Mouse (Mus musculus) heart, embryonic 12.5 days (tissue): Measurements from ENCODE around the gene Gmds. TPM values are rescaled to one million over a fixed set of nuclear protein-coding genes. Genes with fewer than 3 reads are reported as not detected.
A peak's percentile ranks its signal among the peaks of the same experiment; 100 is the strongest.

ENCODE experiments used
- ATAC-seq: fragments of 200-750 bp; cut with Nextera tagmentation; 2 replicates; pipeline ENCODE4 v1.8.0; 2017; ENCODE audit warnings: moderate TSS enrichment, moderate library complexity; ENCODE audit not compliant: insufficient number of reproducible peaks, low FRiP score
- H3K27ac ChIP-seq: fragments of 300-500 bp; sonication (generic); 2 replicates; pipeline ENCODE4 v1.5.1; 2016; ENCODE audit warnings: mild to moderate bottlenecking, moderate library complexity; ENCODE audit not compliant: poor library complexity, severe bottlenecking
- H3K27me3 ChIP-seq: fragments of 300-500 bp; sonication (generic); replicated peaks from 2 replicates; pipeline ENCODE4 v1.6.1; 2016; ENCODE audit warnings: mild to moderate bottlenecking, moderate library complexity
- H3K36me3 ChIP-seq: fragments of 300-500 bp; sonication (generic); 2 replicates; pipeline ENCODE4 v1.6.1; 2016; ENCODE audit warnings: mild to moderate bottlenecking, moderate library complexity
- H3K4me1 ChIP-seq: fragments of 300-500 bp; sonication (generic); replicated peaks from 2 replicates; pipeline ENCODE4 v1.6.1; 2016; ENCODE audit warnings: mild to moderate bottlenecking
- H3K4me2 ChIP-seq: fragments of 300-500 bp; sonication (generic); 2 replicates; pipeline ENCODE4 v1.6.1; 2016; ENCODE audit warnings: mild to moderate bottlenecking, moderate library complexity
- H3K4me3 ChIP-seq: fragments of 300-500 bp; sonication (generic); 2 replicates; pipeline ENCODE4 v1.5.1; 2016; ENCODE audit warnings: mild to moderate bottlenecking
- H3K9ac ChIP-seq: fragments of 300-500 bp; sonication (generic); 2 replicates; pipeline ENCODE4 v1.6.1; 2016; ENCODE audit warnings: mild to moderate bottlenecking, moderate library complexity
- H3K9me3 ChIP-seq: fragments of 300-500 bp; sonication (generic); replicated peaks from 2 replicates; pipeline ENCODE4 v1.6.1; 2016; ENCODE audit warnings: mild to moderate bottlenecking, moderate library complexity
- WGBS: fragments of 180-500 bp; shearing (Covaris S2); methylation state at CpG from one replicate; pipeline ENCODE4 v1.1.7; 2016; 5-methylcytosine and 5-hydroxymethylcytosine counted together
- polyA plus RNA-seq: library from polyadenylated mRNA; unstranded; fragments of >200 nt; fragmentation: Nextera tagmentation; extraction: Ambion mirVana; gene quantifications from 2 replicates; pipeline ENCODE4 v1.2.1, GENCODE M21; 2016

Gene Gmds
- polyA plus RNA-seq, 1 experiment from 2014 or later, result 26.9 TPM

DNA sequence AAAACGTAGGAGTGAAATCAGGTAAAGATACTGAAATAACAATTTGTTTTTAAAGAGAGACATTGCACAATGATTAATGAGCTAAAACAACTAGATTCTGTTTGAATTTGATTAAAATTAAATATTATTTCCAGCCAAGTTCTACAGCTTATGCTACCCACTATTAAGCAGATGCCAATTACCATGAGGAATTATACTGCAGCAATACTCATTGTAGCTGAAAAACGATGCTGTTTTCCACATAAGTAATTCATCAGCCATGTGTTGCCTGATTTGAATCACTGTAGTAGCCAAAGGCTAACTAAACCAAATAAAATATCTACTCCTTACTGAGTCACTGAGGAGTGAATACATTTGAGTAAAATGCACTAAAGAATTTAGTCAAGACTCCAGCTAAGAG is 180.3 kb downstream of the Gmds start:
- Histone ChIP-seq H3K4me1 (peaks cover 6% of the 10 kb centered on the region), H3K4me3 (no peak overlapping the region), H3K9ac (no peak overlapping the region), H3K4me2 (no peak overlapping the region), H3K27ac (no peak overlapping the region), H3K36me3 (no peaks in the 10 kb centered on the region), H3K27me3 (no peaks in the 10 kb centered on the region), H3K9me3 (no peaks in the 10 kb centered on the region)
- WGBS, result 76% methylated on average over 2 of the region's 2 CpGs
- ATAC-seq, result no peak

DNA sequence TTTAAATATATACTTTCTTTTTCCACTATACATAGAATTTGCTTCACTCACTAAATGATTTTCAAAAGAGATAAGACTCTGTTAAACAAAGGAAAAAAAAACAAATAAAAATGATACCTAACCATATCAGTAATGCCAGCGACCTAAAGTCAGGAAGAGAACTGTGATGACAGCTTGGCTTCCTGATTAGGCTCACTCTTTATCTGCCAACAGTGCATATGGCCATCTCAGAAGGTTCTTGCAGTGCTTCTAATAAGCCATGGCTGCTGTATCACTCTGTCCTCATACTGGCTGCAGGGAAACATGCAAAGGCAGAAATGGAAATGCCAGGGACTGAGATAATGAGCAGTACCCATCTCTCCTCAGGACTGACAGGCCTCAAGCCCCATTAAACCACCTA is 192.6 kb downstream of the Gmds start:
- Histone ChIP-seq H3K4me2 (no peak overlapping the region), H3K4me3 (no peak overlapping the region), H3K36me3 (no peaks in the 10 kb centered on the region), H3K27me3 (no peaks in the 10 kb centered on the region), H3K27ac (no peak overlapping the region), H3K4me1 (peaks cover 6% of the 10 kb centered on the region), H3K9ac (no peak overlapping the region), H3K9me3 (no peaks in the 10 kb centered on the region)
- ATAC-seq, result peak; percentile 45; the same call in 1 of the 2 replicates
- 12% methylated on average over 1 of the region's 1 CpGs for WGBS

DNA sequence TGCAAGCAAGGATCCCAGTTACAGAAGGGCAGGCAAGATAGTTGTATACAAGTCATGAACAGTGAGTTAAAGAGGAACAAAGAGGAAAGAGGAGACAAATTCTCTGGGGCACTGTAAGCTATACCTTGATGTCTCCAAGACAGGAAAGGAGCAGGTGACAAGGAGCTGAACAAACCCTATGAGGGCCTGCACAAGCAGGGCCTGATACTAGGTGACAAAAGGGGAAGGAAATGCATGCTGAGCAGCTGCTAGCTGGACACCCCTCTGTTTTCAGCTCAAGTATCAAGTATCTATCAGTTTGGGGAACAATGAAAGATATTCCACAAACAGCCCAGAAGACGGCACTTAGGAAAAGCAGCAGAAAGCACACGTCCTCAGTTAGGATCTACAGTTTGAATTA is 193.4 kb downstream of the Gmds start:
- WGBS, result 37% methylated on average over 2 of the region's 2 CpGs
- ATAC-seq, result no peak
- H3K4me3 ChIP-seq, result no peak overlapping the region
- H3K4me1 ChIP-seq, result peaks cover 6% of the 10 kb centered on the region
- no peak overlapping the region for H3K27ac ChIP-seq
- no peaks in the 10 kb centered on the region for H3K27me3 ChIP-seq
- H3K4me2 ChIP-seq, result no peak overlapping the region
- no peak overlapping the region for H3K9ac ChIP-seq
- no peaks in the 10 kb centered on the region for H3K36me3 ChIP-seq
- H3K9me3 ChIP-seq, result no peaks in the 10 kb centered on the region

DNA sequence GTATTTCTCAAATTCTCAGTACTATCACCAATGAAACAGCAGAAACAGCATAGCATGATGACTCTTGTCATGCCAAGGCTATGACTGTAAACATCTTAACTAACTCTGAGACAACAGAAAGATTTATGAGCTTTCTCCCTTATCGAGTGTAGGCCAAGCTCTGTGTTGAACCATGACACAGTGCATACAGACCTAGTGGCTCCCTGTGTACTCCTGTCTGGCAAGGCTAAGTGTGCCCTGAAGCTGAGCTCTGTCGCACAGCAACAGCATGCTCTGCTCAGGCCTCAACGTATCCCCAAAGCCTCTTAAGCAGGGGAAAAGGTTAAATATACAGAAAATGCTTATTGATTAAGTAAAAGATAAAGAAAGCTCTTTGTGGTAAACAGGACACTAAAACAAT is 194.9 kb downstream of the Gmds start:
- 68% methylated on average over 3 of the region's 3 CpGs for WGBS
- Histone ChIP-seq H3K4me1 (peaks cover 6% of the 10 kb centered on the region), H3K27ac (no peak overlapping the region), H3K9me3 (no peaks in the 10 kb centered on the region), H3K36me3 (no peaks in the 10 kb centered on the region), H3K27me3 (no peaks in the 10 kb centered on the region), H3K4me3 (no peak overlapping the region), H3K9ac (no peak overlapping the region), H3K4me2 (no peak overlapping the region)
- ATAC-seq, result no peak

DNA sequence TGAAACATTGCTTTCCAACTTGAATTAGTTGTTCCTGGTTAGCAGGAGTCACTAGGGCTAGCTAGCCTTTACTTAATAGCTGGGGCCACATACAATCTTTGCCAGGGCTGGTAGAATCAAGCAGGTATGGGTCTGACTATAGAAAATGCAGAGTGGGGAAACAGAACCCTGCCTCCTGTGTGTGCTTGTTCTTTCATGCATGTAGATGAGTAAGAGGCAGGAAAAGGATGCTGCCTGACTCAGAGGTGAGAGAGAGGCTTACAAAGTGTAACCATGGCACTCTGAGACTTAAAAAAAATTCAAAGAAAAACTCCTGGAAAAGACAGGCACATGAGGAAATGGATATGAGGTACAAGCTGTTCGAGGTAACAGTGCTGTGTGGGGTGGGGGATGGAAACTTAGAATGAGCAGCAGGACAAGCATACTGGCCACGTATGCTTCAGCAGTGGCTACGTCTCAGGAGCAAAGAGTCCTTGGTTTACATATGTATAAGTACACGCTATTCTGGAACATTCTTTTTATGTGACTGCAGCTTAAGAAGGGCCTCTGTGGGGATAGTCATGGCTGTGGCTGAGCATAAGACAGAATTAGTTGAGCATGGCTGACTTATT is 203.8 kb downstream of the Gmds start:
- no peak overlapping the region for H3K4me3 ChIP-seq
- no peak for ATAC-seq
- 77% methylated on average over 4 of the region's 4 CpGs for WGBS
- no peak overlapping the region for H3K9ac ChIP-seq
- no peak overlapping the region for H3K4me2 ChIP-seq
- no peaks in the 10 kb centered on the region for H3K9me3 ChIP-seq
- H3K27ac ChIP-seq, result no peak overlapping the region
- H3K36me3 ChIP-seq, result no peaks in the 10 kb centered on the region
- H3K4me1 ChIP-seq, result no peaks in the 10 kb centered on the region
- H3K27me3 ChIP-seq, result no peaks in the 10 kb centered on the region

DNA sequence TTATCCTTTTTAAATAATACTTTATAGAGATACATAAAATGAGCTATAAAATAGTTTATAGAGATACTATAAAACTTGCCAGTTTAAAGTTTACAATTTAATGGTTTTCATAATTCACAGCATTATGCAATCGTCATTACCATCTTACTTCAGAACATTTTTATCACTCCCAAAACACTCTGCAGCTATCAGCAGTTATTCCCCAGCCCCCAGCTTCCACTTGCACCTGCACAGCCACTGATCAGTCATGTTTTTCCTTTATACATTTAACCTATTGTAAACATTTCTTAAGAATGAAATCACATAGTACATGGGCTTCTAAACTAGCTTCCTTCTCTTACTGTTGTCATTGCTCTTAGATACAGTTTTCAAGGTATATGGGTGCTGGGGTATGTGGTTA is 208.6 kb downstream of the Gmds start:
- no peak overlapping the region for H3K4me3 ChIP-seq
- 67% methylated on average over 1 of the region's 1 CpGs for WGBS
- no peak for ATAC-seq
- H3K27ac ChIP-seq, result no peak overlapping the region
- no peaks in the 10 kb centered on the region for H3K36me3 ChIP-seq
- H3K4me2 ChIP-seq, result no peak overlapping the region
- H3K27me3 ChIP-seq, result no peaks in the 10 kb centered on the region
- no peaks in the 10 kb centered on the region for H3K4me1 ChIP-seq
- no peak overlapping the region for H3K9ac ChIP-seq
- no peaks in the 10 kb centered on the region for H3K9me3 ChIP-seq

DNA sequence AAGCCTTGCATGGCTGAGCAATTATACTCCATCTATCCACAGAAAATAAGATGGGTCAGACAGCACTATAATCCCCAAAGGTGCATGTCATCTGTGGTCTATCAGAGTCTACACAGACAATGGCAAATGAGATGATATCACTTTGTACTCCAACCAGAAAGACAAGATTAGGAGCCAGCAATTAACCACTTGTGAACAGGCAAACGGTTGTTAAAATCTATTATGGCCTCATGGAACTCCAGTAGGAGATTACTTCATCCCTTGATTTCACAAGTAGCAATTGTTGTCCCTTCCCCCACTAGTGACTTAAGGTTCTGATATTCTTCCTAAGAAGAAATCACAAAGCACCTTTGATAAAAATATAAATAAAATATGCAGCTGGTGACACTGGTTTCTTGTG is 220.2 kb downstream of the Gmds start:
- ATAC-seq, result no peak
- H3K4me3 ChIP-seq, result no peak overlapping the region
- no peaks in the 10 kb centered on the region for H3K4me1 ChIP-seq
- no peak overlapping the region for H3K9ac ChIP-seq
- H3K27ac ChIP-seq, result no peak overlapping the region
- no peaks in the 10 kb centered on the region for H3K9me3 ChIP-seq
- 48% methylated on average over 1 of the region's 1 CpGs for WGBS
- no peak overlapping the region for H3K4me2 ChIP-seq
- no peaks in the 10 kb centered on the region for H3K27me3 ChIP-seq
- H3K36me3 ChIP-seq, result no peaks in the 10 kb centered on the region

DNA sequence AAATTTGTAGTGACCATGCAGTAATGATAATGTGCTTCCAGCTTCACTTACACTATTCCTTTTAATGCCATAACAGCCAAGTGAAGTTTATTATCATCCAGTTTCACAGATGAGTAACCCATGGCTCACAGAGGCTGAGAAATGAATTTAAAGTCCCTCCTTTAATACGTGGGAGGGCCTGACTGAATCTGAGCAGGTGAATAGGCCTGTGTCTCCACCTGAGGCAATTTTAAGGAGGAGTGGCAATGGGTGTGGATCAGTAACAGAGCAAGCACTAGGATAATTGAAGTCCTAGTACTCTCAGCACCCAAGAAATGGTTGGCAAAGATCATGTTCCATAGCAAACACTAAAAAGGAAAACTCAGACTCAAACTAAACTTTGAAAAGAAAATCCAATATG is 223.1 kb downstream of the Gmds start:
- 72% methylated on average over 1 of the region's 1 CpGs for WGBS
- no peak overlapping the region for H3K9ac ChIP-seq
- no peak for ATAC-seq

DNA sequence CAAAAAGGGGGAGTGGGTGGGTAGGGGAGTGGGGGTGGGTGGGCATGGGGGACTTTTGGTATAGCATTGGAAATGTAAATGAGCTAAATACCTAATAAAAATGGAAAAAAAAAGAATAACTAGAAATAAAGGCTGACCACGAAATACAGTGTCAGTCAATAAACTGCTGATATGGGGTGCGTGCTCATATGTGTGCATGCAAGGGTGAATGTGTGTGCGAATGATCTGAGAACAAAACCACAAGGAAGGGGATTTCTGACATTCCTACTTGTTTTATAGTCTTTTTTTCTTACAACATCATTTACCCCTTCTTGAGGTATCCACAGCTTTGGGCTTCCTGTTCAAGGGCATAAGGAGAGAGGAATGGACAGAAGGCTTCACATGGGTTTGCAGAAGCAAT is 224.7 kb downstream of the Gmds start:
- no peak overlapping the region for H3K9ac ChIP-seq
- no peaks in the 10 kb centered on the region for H3K27me3 ChIP-seq
- H3K4me1 ChIP-seq, result no peaks in the 10 kb centered on the region
- H3K9me3 ChIP-seq, result no peaks in the 10 kb centered on the region
- ATAC-seq, result no peak
- H3K4me3 ChIP-seq, result no peak overlapping the region
- 92% methylated on average over 3 of the region's 3 CpGs for WGBS
- no peak overlapping the region for H3K4me2 ChIP-seq
- H3K36me3 ChIP-seq, result no peaks in the 10 kb centered on the region
- H3K27ac ChIP-seq, result no peak overlapping the region

More for the DNA sequence above, 223.1 kb downstream of the Gmds start:
- H3K27ac ChIP-seq, result no peak overlapping the region
- H3K4me2 ChIP-seq, result no peak overlapping the region
- no peaks in the 10 kb centered on the region for H3K27me3 ChIP-seq
- no peaks in the 10 kb centered on the region for H3K36me3 ChIP-seq
- no peak overlapping the region for H3K4me3 ChIP-seq
- H3K9me3 ChIP-seq, result no peaks in the 10 kb centered on the region
- no peaks in the 10 kb centered on the region for H3K4me1 ChIP-seq

DNA sequence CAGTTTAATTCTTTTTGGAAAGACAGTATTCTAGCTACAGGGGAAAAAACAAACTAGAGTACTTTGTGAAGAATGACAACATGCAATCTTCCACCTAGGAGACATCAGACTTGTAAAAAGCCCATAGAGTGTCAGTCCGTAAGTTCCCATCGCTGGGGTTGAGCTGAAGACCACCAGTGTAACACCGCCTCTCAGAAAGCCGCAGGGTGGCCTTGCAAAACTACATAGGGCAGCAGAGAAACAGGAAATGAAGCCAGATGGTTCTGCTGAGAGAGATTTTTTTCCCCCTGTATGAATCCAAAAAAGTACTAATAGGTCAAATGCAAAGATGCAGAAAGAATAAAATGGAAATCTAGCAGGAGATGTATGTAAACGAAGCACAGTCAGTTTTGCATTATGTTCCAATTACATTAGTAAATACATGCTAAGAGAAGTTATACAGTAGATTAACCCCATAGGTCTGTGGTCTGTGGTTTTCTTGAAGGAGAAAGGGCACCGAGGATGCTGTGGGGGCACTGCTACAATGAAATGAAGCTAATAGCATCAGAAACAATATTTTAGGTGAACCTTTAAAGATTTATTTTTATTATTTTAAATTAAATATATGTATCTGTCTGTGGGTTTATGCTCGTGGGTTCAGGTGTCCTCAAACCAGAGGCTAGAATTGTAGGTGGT is 250.1 kb downstream of the Gmds start:
- H3K4me3 ChIP-seq, result no peak overlapping the region
- no peak overlapping the region for H3K9ac ChIP-seq
- no peaks in the 10 kb centered on the region for H3K27me3 ChIP-seq
- H3K27ac ChIP-seq, result no peak overlapping the region
- no peaks in the 10 kb centered on the region for H3K36me3 ChIP-seq
- no peak for ATAC-seq
- no peak overlapping the region for H3K4me2 ChIP-seq
- H3K4me1 ChIP-seq, result no peaks in the 10 kb centered on the region
- no peaks in the 10 kb centered on the region for H3K9me3 ChIP-seq
- 76% methylated on average over 7 of the region's 7 CpGs for WGBS

DNA sequence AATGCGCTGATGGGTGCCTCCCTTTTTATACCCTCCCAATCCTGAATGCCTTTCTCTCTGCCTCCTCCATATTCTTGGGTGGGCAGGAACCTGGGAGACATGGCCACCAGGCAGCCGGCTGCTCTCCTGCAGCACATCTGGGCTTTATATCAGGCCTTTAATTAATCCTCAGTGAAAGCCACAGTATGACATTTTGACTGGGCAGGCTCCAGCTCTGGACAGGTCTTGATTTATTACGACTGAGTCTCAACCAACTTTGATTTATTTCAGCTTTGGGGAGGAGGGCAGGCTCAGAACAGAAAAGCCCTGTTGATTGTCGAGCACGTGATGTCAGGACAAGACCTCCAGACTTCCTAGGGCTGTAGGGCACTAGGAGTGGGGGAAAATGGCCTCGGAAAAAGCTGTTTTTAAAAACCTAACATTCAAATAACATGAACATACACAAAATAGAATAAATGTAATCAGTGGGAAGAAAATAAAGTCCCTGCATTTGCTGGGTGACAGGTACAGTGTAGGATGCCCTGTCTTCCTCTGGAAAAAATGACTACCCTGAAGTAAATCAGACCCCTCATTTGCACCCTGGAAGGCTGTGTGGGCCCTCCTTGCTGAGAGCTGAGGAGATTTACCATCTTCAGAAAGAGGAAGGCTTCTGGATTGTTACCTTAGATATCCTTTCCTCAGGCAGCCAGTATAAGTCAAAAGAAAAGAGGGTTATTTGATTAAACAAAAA is 257.9 kb downstream of the Gmds start:
- H3K27me3 ChIP-seq, result no peaks in the 10 kb centered on the region
- no peaks in the 10 kb centered on the region for H3K9me3 ChIP-seq
- no peaks in the 10 kb centered on the region for H3K4me1 ChIP-seq
- H3K36me3 ChIP-seq, result no peaks in the 10 kb centered on the region
- H3K9ac ChIP-seq, result no peak overlapping the region
- no peak overlapping the region for H3K4me2 ChIP-seq
- no peak overlapping the region for H3K4me3 ChIP-seq
- no peak for ATAC-seq
- WGBS, result 56% methylated on average over 6 of the region's 6 CpGs
- no peak overlapping the region for H3K27ac ChIP-seq
